Mouse (Mus musculus) spleen, postnatal 10 days (tissue): ENCODE measurements around the gene Ppp1r17.
A peak's percentile ranks its signal among the peaks of the same experiment; 100 is the strongest.

Source experiments
- DNase-seq, 2 experiments: peaks; one replicate each; pipeline ENCODE4 v3.0.0; 2021 to 2022; ENCODE audit warnings: low spot score in 2 of 2

Gene Ppp1r17

GRCm38 (mm10) chr6:56017291-56017994 lies at the start of gene Ppp1r17:
TSS of gene Ppp1r17 (plus strand) at chr6:56017497.
- no peak for DNase-seq

DNA sequence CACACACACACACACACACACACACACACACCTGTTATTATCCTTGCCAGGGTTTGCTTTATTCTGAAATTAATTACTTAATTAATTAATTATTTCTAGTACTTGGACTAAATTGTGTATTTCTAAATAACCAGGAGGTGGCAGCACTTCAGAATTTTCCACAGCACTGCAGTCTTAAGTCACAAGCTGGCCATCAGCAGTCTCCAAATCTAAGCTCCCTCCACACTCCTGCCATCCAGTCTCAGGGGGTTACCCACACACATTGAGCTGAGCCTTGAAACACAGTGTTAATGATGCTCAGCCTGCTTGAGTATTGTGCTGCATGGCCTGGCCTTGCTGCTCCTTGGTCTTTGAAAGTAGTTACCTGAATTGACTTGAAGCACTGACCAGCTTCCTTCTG lies 44.3 kb upstream of the Ppp1r17 start:
- no peak for DNase-seq

GRCm38 (mm10) chr6:55979766-55980165 lies 37.5 kb upstream of the Ppp1r17 start:
- no peak for DNase-seq

GRCm38 (mm10) chr6:56008711-56009110 lies 8.6 kb upstream of the Ppp1r17 start:
- no peak for DNase-seq

GRCm38 (mm10) chr6:56012384-56012783 lies 4.9 kb upstream of the Ppp1r17 start:
- no peak for DNase-seq

GRCm38 (mm10) chr6:56019632-56020031 lies 2.3 kb downstream of the Ppp1r17 start:
- no peak for DNase-seq

GRCm38 (mm10) chr6:56025533-56025932 lies 8.2 kb downstream of the Ppp1r17 start:
- DNase-seq, result peak in 1 of 2 experiments; percentile 19

GRCm38 (mm10) chr6:56027318-56027717 lies 10.0 kb downstream of the Ppp1r17 start:
- no peak for DNase-seq

- no peak for DNase-seq
Measured at GRCm38 (mm10) chr6:56027966-56028365, 10.7 kb downstream of the Ppp1r17 start.

GRCm38 (mm10) chr6:56029986-56030385 lies 12.7 kb downstream of the Ppp1r17 start:
- DNase-seq, result no peak

DNA sequence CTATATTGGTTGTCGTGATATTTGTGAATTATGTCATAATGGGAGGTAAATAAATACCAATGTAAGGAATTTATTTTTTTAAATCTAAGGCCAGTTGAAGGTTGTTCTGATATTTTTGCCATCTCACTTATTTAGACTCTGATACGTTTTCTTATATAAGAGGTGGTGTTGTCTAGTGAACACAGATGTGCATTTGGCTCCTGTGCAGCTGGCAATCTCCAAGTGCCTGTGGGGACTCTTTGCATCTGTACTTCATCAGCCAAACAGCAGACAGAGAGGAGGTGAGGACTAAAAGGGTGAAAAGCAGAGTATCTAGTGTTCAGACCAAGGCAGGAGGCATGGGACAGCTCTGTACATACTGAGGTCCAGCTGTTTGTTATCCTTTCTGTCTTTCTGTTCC lies 14.9 kb downstream of the Ppp1r17 start:
- no peak for DNase-seq

DNA sequence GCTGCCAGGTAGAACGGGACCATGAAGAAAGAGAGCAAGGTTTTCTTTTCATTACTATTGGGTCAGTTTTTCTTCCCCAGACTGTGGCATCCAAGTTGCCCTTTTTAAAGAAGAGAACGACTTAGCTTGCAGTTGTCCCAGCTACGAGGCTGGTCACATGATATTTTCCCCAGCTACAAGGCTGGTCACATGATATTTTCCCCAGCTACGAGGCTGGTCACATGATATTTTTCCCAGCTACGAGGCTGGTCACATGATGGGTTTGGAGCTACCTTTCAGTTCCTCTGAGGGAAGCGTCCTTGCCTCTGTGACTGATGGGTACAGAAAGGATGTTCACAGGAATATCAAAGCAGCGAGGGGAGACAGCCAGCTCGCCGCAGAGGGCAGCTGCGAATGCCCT lies 17.8 kb downstream of the Ppp1r17 start:
- no peak for DNase-seq

GRCm38 (mm10) chr6:56039476-56040055 lies 22.3 kb downstream of the Ppp1r17 start:
- DNase-seq, result no peak

GRCm38 (mm10) chr6:56044270-56044669 lies 27.0 kb downstream of the Ppp1r17 start:
- no peak for DNase-seq

GRCm38 (mm10) chr6:56044716-56045115 lies 27.4 kb downstream of the Ppp1r17 start:
- no peak for DNase-seq

GRCm38 (mm10) chr6:56048580-56048979 lies 31.3 kb downstream of the Ppp1r17 start:
- DNase-seq, result no peak

DNA sequence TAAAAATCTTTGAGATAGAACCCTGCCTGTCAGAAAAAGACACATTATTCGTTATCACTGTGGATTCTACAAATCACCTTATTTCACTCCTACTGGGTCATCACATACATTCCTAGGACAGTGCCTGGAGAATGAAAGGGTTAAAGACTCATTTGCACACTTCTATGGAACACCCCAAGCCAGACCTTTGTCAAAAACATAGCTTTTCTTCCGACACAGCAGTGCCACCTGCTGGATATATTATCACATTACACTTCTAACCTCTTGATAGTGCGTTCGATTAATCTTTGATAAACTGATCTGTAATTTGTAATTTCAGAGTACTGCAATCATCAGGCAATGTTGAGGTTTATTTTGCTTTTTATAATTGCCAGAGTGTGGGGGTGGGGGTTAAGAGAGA lies 31.8 kb downstream of the Ppp1r17 start:
- no peak for DNase-seq

DNA sequence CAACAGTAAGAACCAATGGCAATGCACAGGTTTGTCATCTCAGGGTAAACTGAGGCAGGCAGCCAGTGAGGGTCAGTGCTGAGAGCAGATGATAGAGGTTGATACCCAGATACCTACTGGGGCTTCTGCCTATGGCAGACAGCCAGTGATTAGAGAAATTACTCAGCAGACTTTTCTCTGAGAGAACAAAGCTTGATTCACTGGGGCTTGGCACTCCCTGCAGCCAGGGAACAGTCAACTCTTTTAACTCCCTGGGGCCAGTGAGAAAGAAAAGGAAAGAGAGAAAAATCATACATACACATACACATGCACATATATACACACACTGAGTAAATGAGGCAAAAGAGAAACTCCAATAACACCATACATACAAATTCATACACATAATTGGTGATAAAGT lies 46.4 kb downstream of the Ppp1r17 start:
- no peak for DNase-seq

- DNase-seq, result peak in 1 of 2 experiments; percentile 14
Measured at GRCm38 (mm10) chr6:56066632-56067282, 49.5 kb downstream of the Ppp1r17 start.

- no peak for DNase-seq
Measured at GRCm38 (mm10) chr6:56068516-56068915, 51.2 kb downstream of the Ppp1r17 start.

- DNase-seq, result no peak
Measured at GRCm38 (mm10) chr6:56076378-56076805, 59.1 kb downstream of the Ppp1r17 start.
